In genomic region chr1:35869381-35870143, GRCm38 (mm10) we compare ENCODE assay signal across 8 mouse cellular contexts.
DNase-seq lines count a peak whose midpoint lies in the region; ATAC-seq and TF ChIP-seq lines count a peak whose summit lies in the region.

No protein-coding gene starts in this region.

- 53% methylated on average over 17 of the region's 17 CpGs for WGBS in kidney, embryonic 16.5 days
- 56% methylated on average over 17 of the region's 17 CpGs for WGBS in limb, embryonic 13.5 days
- WGBS in stomach, embryonic 16.5 days: 52% methylated on average over 17 of the region's 17 CpGs

- no peak for TF ChIP-seq POLR2A in testis, adult 2 months (IDR thresholded peaks at IDR 0.05; ENCODE audit: control insufficient read depth, low read depth, low read length)

- no peak overlapping the region for H3K27ac ChIP-seq in testis, adult 2 months (ENCODE audit: control insufficient read depth, insufficient read depth, low read depth, low read length)
- H3K27ac ChIP-seq in kidney, embryonic 16.5 days (ENCODE audit: low read length): no peak overlapping the region
- H3K27ac ChIP-seq in limb, embryonic 13.5 days: no peak overlapping the region
- H3K27ac ChIP-seq in stomach, embryonic 16.5 days (ENCODE audit: low read length): no peak overlapping the region

- no peaks in the 10 kb centered on the region for H3K9me3 ChIP-seq in kidney, embryonic 16.5 days (ENCODE audit: low read length)
- no peaks in the 10 kb centered on the region for H3K9me3 ChIP-seq in limb, embryonic 13.5 days
- no peaks in the 10 kb centered on the region for H3K9me3 ChIP-seq in stomach, embryonic 16.5 days (replicated peaks; ENCODE audit: control insufficient read depth, low read length)

- DNase-seq in testis, postnatal 10 days (ENCODE audit: low spot score): no peak
- peak; percentile 74 for DNase-seq in embryo, embryonic 9.5 days (ENCODE audit: extremely low spot score)
- DNase-seq in gastrocnemius, postnatal 25 days: peak; percentile 69
- DNase-seq in monocyte, adult 2 months (ENCODE audit: low read depth in 1 of 2, low spot score in 2 of 2): peak; percentile 64 to 72

- peak; percentile 67; the same call in 1 of the 2 replicates for ATAC-seq in kidney, embryonic 16.5 days (ENCODE audit: low FRiP score, low TSS enrichment)
- ATAC-seq in limb, embryonic 13.5 days (ENCODE audit: low FRiP score, low read depth): peak; percentile 88
- ATAC-seq in stomach, embryonic 16.5 days (ENCODE audit: insufficient read depth, low FRiP score): peak; percentile 66; the same call in 1 of the 2 replicates

- H3K4me3 ChIP-seq in testis, adult 2 months (ENCODE audit: control insufficient read depth, low read depth, low read length): peak overlapping the region; percentile 57
- no peak overlapping the region for H3K4me3 ChIP-seq in kidney, embryonic 16.5 days (ENCODE audit: low read length)
- H3K4me3 ChIP-seq in limb, embryonic 13.5 days: no peak overlapping the region
- H3K4me3 ChIP-seq in stomach, embryonic 16.5 days (replicated peaks; ENCODE audit: low read length): no peak overlapping the region

- no peaks in the 10 kb centered on the region for H3K27me3 ChIP-seq in testis, adult 2 months (ENCODE audit: control insufficient read depth, insufficient read depth, low read length)
- H3K27me3 ChIP-seq in kidney, embryonic 16.5 days (ENCODE audit: insufficient read depth, low read length): no peaks in the 10 kb centered on the region
- H3K27me3 ChIP-seq in limb, embryonic 13.5 days: no peaks in the 10 kb centered on the region
- H3K27me3 ChIP-seq in stomach, embryonic 16.5 days (ENCODE audit: control insufficient read depth, insufficient read depth, low read length): no peaks in the 10 kb centered on the region

- H3K4me2 ChIP-seq in kidney, embryonic 16.5 days (replicated peaks; ENCODE audit: low read depth, low read length): no peak overlapping the region
- H3K4me2 ChIP-seq in limb, embryonic 13.5 days (replicated peaks): 0 out of 2 replicates have a peak overlapping the region, but pooled peaks have one; percentile 1
- peak overlapping the region; percentile 14; the same call in 1 of the 2 replicates for H3K4me2 ChIP-seq in stomach, embryonic 16.5 days (ENCODE audit: low read depth, low read length)

- H3K9ac ChIP-seq in kidney, embryonic 16.5 days (replicated peaks; ENCODE audit: low read length): no peak overlapping the region
- no peak overlapping the region for H3K9ac ChIP-seq in limb, embryonic 13.5 days
- H3K9ac ChIP-seq in stomach, embryonic 16.5 days (ENCODE audit: low read length): no peak overlapping the region

- TF ChIP-seq CTCF in testis, adult 2 months (IDR thresholded peaks at IDR 0.05; ENCODE audit: control insufficient read depth, insufficient read depth, insufficient replicate concordance, low read depth, low read length): no peak

- H3K36me3 ChIP-seq in testis, adult 2 months (ENCODE audit: control insufficient read depth, insufficient read depth, low read length): no peaks in the 10 kb centered on the region
- H3K36me3 ChIP-seq in kidney, embryonic 16.5 days (ENCODE audit: insufficient read depth, low read length): no peaks in the 10 kb centered on the region
- H3K36me3 ChIP-seq in limb, embryonic 13.5 days: no peaks in the 10 kb centered on the region
- no peaks in the 10 kb centered on the region for H3K36me3 ChIP-seq in stomach, embryonic 16.5 days (ENCODE audit: control insufficient read depth, insufficient read depth, low read length)

- peaks cover 14% of the 10 kb centered on the region for H3K4me1 ChIP-seq in testis, adult 2 months (ENCODE audit: control insufficient read depth, insufficient read depth, low read length)
- 0 out of 2 replicates have a peak, but pooled peaks cover 4% of the 10 kb centered on the region for H3K4me1 ChIP-seq in kidney, embryonic 16.5 days (ENCODE audit: insufficient read depth, low read length)
- H3K4me1 ChIP-seq in limb, embryonic 13.5 days: peaks cover 14% of the 10 kb centered on the region
- no peaks in the 10 kb centered on the region for H3K4me1 ChIP-seq in stomach, embryonic 16.5 days (ENCODE audit: control insufficient read depth, insufficient read depth, low read length)
